Mouse (Mus musculus) embryonic fibroblast, embryonic 13.5 days (primary cell): Measurements from ENCODE around the gene Ddrgk1. TPM values are rescaled to one million over a fixed set of nuclear protein-coding genes. Genes with fewer than 3 reads are reported as not detected.

ENCODE experiments used
- H3K27ac ChIP-seq: 2 replicates; pipeline ENCODE4 v1.5.1; 2012; ENCODE audit warnings: low read length, control low read depth, inconsistent platforms; ENCODE audit not compliant: insufficient read depth
- H3K4me1 ChIP-seq: 2 replicates; pipeline ENCODE4 v1.6.1; 2011; ENCODE audit warnings: low read length; ENCODE audit not compliant: control insufficient read depth, insufficient read depth
- H3K4me3 ChIP-seq: 2 replicates; pipeline ENCODE4 v1.5.1; 2011; ENCODE audit warnings: mild to moderate bottlenecking, control low read depth, low read length; ENCODE audit not compliant: insufficient read depth
- CTCF ChIP-seq: IDR thresholded peaks from 2 replicates; pipeline ENCODE4 v1.5.1; 2011; ENCODE audit warnings: mild to moderate bottlenecking, control low read depth, low read length, moderate library complexity, borderline replicate concordance; ENCODE audit not compliant: insufficient read depth
- POLR2A ChIP-seq: IDR thresholded peaks from 2 replicates; pipeline ENCODE4 v1.6.1; 2011; ENCODE audit warnings: low read depth, mild to moderate bottlenecking, control low read depth, low read length, moderate library complexity
- polyA plus RNA-seq: library from polyadenylated mRNA; stranded (reverse); fragments of >200 nt; gene quantifications from 2 replicates; pipeline ENCODE4 v1.2.4, GENCODE M21; 2011; ENCODE audit warnings: low read depth; ENCODE audit not compliant: missing spikeins, insufficient read length

The Ddrgk1 gene
- polyA plus RNA-seq, 1 experiment, result 45.9 TPM

GRCm38 (mm10) chr2:130638101-130638611 is 26.3 kb downstream of the Ddrgk1 start:
- H3K27ac ChIP-seq, result no peak overlapping the region
- TF ChIP-seq CTCF (no peak), POLR2A (no peak)
- no peak overlapping the region for H3K4me3 ChIP-seq
- peaks cover 2% of the 10 kb centered on the region; the same call in 1 of the 2 replicates for H3K4me1 ChIP-seq

GRCm38 (mm10) chr2:130635847-130636246 is 28.6 kb downstream of the Ddrgk1 start:
- TF ChIP-seq POLR2A (no peak), CTCF (no peak)
- no peak overlapping the region for H3K27ac ChIP-seq
- no peak overlapping the region for H3K4me3 ChIP-seq
- H3K4me1 ChIP-seq, result no peaks in the 10 kb centered on the region

GRCm38 (mm10) chr2:130634739-130635411 is 29.6 kb downstream of the Ddrgk1 start:
- no peaks in the 10 kb centered on the region for H3K4me1 ChIP-seq
- no peak overlapping the region for H3K27ac ChIP-seq
- TF ChIP-seq CTCF (peak; percentile 18; the same call in 1 of the 2 replicates), POLR2A (0 out of 2 replicates have a peak, but pooled peaks have one; percentile 28)
- H3K4me3 ChIP-seq, result no peak overlapping the region

- TF ChIP-seq POLR2A (no peak), CTCF (no peak)
- H3K4me1 ChIP-seq, result no peaks in the 10 kb centered on the region
- H3K27ac ChIP-seq, result no peak overlapping the region
- H3K4me3 ChIP-seq, result no peak overlapping the region
Observed at GRCm38 (mm10) chr2:130634006-130634738, 30.3 kb downstream of the Ddrgk1 start.

DNA sequence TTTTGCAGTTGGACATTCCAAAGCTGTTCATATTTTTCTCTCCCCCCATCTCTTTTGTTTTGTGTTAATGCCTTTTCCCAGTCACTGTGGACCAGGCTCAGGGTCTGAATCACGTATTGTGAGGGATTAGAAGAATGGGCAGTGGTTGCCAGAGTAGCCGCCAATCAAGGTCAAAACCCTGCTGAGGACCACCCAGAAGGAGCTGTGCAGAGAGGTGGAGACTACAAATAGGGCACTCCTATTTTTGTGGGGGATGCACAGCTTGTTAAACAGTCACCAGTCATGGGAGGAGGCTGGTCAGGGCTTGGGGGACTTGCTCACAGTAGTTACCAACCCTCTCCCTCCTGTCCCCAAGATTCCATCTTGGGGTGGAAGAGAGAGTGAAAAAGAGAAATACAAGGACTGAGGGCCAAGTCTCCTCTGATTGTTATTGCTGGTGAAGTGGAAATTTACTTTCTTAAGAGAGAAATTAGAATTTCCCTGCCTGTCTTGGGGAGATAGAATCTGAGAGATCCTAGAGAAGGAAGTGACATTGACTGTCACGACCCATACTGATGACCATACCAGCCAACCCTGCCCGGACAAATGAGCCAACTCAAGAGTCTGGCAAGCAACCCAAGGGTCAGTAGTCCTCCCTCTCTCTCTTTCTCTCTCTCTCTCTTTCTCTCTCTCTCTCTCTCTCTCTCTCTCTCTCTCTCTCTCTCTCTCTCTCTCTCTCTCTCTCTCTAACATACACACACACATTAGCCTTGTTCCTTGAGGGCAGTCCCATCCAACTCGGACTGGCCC is 31.4 kb downstream of the Ddrgk1 start:
- no peak for TF ChIP-seq POLR2A
- TF ChIP-seq CTCF, result no peak
- H3K27ac ChIP-seq, result no peak overlapping the region
- H3K4me1 ChIP-seq, result no peaks in the 10 kb centered on the region
- H3K4me3 ChIP-seq, result no peak overlapping the region

- H3K27ac ChIP-seq, result no peak overlapping the region
- TF ChIP-seq POLR2A (no peak), CTCF (no peak)
- H3K4me1 ChIP-seq, result no peaks in the 10 kb centered on the region
- H3K4me3 ChIP-seq, result no peak overlapping the region
Observed at GRCm38 (mm10) chr2:130632416-130632815, 32.0 kb downstream of the Ddrgk1 start.

- no peak within 1 kb of the TSS for H3K27ac ChIP-seq
- H3K4me1 ChIP-seq, result no peaks in the 10 kb centered on the region
- TF ChIP-seq POLR2A, result peak; percentile 57
- TF ChIP-seq CTCF, result no peak
- H3K4me3 ChIP-seq, result peak within 1 kb of the TSS; percentile 95
Observed at GRCm38 (mm10) chr2:130629839-130630203, 34.6 kb downstream of the Ddrgk1 start, which contains the start of the genes Fastkd5 and Ubox5. Fastkd5 (minus strand) TSS chr2:130630027. Ubox5 (minus strand) TSS chr2:130630038.

- Histone ChIP-seq H3K4me1 (no peaks in the 10 kb centered on the region), H3K27ac (no peak overlapping the region), H3K4me3 (peak overlapping the region; percentile 95)
- no peak for TF ChIP-seq POLR2A
- TF ChIP-seq CTCF, result no peak
Observed at GRCm38 (mm10) chr2:130629080-130629838, 35.2 kb downstream of the Ddrgk1 start.

DNA sequence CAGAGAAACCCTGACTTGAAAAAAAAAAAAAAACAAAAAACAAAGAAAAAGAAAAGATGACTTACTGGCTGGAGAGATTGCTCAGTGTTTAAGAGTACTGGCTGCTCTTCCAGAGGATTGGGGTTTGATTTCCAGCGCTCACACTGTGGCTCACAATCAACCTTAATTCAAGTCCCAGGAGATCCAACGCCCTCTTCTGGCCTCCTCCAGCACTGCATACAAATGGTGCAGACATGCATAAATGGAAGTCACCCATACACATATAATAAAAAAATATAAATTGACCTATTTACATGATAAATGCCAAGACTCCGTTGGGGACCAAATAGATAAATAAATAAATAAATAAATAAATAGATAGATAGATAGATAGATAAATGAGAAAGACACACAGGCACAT is 36.0 kb downstream of the Ddrgk1 start:
- TF ChIP-seq CTCF, result no peak
- no peak for TF ChIP-seq POLR2A
- Histone ChIP-seq H3K4me1 (no peaks in the 10 kb centered on the region), H3K4me3 (peak overlapping the region; percentile 95), H3K27ac (no peak overlapping the region)
